Mouse (Mus musculus) C2C12 (cell line): ENCODE results near the gene Thrb.

Source experiments
- CTCF ChIP-seq: IDR thresholded peaks from one replicate; pipeline ENCODE4 v1.5.1; 2011; ENCODE audit not compliant: control insufficient read depth, insufficient read depth, insufficient read length
- MAX ChIP-seq: IDR thresholded peaks from one replicate; pipeline ENCODE4 v1.6.1; 2011; ENCODE audit warnings: mild to moderate bottlenecking, control low read depth

DNA sequence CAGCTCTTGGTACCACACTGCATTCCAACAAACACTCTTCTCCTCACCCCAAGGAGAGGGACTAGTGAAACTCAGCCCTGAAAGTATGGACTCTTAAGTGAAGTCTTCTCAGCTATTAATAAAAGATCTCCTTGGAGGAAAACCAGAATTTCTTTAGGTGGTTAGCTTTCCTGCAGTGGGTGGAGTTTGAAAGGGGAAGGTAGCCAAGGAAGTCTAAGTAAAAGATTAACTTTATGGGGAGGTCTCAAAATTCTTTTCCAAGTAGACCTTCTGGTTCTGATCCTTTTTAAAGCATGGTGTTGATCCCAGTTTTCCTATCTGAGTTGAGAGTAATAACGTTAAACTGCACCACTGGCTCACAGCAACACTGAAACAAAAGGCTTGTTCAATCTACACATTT is 31.2 kb downstream of the Thrb start:
- TF ChIP-seq CTCF (no peak), MAX (no peak)
